Mouse (Mus musculus): ENCODE data around the gene Tmed4.

The Tmed4 gene

DNA sequence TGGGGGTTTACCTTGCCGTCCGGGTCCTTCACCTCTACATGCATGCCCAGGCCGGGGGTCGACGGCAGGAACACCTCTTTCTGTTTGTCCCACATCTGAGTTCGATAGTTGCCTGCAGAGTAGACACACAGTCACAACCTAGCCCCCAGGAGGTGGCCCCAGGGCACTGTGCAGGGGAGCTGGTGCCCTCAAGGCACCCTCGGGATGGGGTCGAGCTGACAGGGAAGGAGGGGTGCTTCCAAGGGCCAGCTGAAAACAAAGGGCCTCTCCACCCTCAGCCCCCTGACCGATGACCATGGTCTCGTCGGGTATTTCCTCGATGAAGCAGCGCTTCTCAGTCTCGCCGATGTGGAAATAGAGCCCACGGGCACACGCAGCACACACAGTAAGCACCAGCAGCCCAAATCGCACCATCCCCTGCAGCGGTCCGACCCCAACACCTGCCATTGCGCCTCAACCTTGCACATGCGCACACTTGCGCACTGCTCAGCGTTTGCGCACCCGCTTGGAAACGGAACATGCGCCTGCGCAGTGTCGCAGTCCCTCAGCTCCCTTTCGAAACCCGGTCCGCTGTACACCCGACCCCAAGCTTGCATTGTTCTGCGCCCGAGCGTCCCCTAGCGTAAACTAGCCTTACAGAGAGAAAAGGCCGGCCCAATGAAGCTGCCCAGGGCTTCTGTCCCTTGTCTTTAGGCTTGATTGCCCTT, at the start of gene Tmed4:
TSS of gene Tmed4 (minus strand) at position 484 of the 707 bp plus-strand sequence.
- peak; percentile 98 to 99 for DNase-seq

DNA sequence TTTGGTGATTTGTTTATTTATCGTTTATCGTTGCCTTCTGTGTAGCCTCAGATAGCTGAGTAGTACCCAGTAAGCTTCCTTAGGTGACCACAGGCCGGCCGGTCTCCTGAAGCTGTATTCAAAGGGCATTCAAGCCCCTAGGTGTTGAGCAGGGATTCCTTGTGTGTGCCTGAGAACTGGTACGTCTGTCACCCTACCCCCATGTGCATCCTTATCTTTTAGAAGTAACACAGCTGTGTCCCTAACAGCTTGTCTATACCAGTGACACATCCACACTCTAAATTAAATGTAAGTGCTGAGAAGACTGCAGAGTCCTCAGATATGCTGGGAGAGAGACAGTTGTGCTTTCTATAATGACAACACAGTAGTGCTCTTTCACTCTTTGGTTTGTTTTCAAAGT, 48.7 kb upstream of the Tmed4 start:
- no peak for DNase-seq

DNA sequence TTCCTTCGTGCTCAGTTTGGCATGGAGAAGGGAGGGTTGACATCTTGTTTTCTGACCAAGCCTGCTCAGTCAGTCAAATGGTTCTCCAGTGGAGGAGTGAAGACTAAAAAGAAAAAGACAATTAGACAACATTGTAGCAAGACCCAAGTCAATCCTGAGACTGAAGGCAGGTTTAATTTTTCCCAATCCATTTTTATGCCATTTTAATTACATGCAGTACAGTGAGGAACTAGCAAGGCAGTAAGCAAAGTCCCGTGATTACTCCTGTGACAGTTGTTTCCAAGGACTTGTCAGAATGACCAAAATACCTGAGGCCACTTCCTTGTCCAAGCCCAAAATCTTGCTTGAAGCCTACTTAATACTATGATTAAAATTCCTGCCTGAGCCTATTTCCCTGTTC, 47.4 kb upstream of the Tmed4 start:
- no peak for DNase-seq

DNA sequence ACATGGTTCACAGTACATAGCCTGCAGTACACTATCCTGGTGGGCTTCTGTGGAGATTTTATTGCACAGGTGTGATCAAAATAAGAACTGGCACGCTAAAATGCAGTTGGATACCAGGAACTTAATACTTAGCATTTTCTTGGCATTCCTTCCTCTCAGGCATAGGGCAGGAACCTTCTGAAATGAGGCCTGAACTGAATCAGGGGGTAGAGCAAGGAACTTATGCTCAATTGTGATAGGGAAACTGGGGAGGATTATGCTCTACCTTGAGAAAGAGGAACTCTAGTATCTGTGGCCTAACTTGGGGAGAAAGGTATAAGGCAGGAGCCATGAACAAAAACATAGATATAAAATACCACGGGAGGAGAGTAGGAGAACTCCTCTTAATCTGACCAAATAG, 44.7 kb upstream of the Tmed4 start:
- DNase-seq = no peak

DNA sequence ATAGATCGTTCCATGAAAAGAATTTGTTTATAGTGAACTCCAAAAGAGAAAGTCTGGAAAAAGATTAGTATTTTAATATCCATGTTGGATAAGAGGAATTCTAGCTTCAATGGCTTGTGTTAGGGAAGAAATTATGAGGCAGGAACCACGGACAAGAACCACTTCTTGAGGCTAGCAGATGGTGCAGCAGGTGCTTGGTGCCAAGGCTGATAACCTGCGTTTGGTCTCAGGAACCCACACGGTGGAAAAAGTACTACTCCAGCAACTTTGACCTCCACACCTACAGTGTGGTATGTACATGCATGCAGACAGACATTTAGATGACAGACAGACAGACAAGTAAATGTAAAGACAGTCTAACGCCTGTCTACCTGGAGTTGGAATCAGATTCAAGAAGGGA, 43.9 kb upstream of the Tmed4 start:
- no peak for DNase-seq

DNA sequence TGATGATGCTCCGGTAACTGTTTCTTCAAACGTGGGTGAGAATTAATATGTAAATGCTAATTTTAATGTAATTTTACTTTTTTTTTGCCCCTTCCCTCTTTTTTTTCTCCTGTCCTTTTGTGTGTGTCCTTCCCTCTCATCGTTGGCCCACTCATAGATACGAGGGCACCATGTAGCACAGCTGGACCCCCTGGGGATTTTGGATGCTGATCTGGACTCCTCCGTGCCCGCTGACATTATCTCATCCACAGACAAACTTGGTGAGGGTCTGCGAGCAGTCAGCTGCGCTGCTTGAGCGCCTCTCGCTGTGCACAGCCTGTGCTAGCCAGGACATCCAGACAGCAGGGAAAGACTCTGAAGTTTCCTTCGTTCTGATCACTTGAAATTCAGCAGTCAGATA, 42.2 kb upstream of the Tmed4 start:
- no peak for DNase-seq

DNA sequence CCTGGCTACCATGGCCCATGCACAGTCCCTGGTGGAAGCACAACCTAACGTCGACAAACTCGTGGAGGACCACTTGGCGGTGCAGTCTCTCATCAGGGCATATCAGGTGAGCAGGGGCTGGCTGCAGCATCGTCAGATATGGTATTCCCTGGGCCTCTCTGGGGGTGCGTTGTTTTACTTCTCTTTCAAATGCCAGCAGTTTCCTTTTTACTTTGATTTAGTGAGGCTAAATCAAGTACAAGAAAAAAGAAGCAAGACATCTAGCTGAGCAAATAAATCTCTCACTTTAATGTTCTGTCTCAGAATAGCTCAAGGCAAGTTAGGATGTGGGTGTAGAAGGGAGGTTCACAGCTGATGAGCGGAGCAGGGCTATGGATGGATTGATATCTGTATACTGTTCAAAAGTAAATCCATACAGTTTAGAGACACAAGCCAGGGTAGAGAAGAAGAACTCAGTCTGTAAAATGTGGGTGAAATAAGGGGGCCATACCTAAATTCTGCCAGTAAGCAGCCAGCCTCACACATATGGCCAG, 39.3 kb upstream of the Tmed4 start:
- no peak for DNase-seq

DNA sequence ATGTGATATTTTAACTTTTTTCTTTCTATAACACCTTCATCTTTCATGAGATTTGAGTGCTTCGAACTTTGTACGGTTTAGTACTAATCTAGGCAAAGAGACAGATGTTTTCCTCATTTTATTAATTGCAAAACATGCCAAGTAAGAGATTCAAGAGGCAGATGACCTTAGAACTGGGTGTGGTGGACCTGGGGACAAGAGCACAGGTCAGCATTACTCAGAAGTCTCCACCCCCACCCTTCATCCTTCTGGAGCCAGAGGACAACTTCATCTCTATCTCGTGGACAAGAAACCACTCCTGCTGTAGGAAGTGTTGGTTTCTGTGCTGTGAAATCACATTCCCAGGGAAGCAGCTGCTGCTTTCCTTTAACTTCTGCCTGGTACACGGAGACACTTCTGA, 33.5 kb upstream of the Tmed4 start:
- no peak for DNase-seq

DNA sequence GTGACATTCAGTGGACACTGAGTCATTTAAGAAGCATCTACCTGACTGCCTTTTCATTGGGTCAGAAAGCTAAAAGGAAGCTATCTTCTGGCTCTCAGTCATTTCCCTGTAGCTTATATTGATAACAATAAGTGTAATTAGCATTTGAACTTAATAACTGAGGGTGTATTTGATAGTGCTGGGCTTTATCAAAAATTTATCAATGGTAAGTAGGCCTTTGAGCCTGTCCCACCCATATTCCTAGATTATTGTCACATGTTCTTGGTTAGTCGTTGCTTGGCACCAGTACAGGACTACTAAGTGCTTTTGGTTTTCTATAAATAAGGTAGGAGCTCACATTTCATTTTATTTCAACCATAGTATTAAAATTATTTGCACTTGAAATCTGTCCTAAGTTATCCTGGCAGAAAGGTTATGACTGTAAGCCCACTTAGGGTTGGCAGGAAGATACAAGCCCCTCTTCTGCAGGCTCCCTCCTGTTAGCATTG, 31.3 kb upstream of the Tmed4 start:
- no peak for DNase-seq

DNA sequence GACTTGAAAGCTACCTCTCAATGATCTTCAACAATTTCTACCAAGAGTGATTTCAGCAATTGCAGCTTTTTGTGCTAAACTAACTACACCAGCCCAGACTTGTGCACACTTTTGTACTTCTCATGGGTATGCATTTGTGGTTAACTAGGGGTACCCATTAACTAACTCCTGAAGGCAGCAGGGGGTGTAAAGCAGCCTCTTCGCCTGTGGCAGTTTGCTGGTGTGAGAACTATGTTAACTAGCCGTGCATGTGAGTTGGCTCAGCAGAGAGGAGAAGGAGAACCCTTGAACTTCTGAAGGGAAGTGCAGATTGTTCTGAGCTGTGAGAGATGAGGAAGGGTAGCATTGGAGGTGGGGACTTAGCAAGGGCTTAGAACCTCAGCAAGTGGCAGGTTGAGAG, 28.1 kb upstream of the Tmed4 start:
- no peak for DNase-seq

DNA sequence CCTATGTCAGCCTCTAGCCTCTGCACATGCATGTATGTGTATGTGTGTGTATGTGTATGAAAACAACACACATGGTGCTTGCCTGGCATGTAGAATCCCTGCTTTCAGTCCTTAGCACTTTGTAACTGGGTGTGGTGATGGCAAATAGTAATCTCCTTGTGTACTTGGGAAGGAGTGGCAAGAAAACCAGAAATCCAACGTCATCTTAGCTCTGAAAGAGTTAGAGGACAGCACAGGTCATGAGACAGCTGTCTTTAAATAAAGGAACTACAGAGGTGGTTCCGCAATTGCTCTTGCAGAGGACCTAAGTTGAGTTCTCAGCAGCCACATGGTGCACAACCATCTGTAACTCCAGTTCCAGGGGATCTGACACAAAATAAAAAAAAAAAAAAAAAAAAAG, 24.8 kb upstream of the Tmed4 start:
- DNase-seq = no peak

DNA sequence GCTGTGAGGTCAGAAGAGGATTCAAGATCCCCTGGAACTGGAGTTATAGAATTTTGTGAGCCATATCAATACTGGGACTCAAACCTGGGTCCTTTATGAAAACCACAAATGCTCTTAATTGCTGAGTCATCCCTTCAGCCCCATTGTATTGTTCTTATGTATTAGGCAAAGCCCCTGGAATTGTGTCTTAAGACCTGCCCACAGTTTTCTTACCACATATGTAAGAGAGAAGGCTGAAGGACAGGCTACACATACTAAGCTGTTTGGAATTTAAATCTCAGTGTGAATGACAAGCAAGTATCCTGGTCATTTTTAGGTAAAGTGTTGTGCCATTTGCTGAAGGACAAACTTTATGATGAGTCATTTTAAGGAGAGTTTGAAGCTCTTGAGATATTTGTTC, 21.4 kb upstream of the Tmed4 start:
- no peak for DNase-seq

DNA sequence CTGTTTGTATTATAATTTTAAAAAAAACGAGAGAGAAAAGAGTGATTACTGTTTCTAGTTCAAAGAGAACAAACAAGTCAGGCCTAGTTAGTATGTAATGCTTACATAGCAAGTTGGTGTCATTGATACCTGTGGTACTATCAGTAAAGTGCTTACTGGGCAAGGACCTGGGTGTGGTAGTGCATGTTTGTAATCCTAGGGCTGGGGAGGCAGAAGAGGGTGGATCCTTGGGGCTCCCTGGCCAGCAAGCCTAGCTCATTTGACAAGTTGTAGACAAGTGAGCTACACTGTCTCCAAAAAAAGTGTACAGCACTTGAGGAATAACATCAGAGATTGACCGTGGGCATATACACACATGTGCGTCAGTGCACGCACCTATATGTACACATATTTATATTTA, 20.0 kb upstream of the Tmed4 start:
- no peak for DNase-seq

DNA sequence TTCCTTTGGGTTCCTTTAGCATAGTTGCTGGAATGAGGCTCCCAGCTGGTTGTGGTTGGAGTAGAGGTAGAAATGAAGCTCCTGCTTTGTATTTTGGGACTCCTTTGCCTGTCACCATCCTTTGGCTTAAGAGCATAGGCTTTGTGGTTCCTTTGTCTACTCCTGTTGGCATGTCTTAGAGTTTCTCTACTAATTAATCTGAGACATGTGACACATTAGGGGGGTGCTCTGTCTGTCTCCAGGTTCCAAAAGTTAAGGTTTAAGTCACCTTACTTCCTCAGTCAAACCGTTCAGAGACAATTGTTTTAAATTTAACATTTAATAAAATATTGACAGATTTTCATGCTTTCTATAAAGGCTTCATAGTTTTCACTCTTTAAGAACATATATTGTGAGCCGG, 18.9 kb upstream of the Tmed4 start:
- DNase-seq = no peak

DNA sequence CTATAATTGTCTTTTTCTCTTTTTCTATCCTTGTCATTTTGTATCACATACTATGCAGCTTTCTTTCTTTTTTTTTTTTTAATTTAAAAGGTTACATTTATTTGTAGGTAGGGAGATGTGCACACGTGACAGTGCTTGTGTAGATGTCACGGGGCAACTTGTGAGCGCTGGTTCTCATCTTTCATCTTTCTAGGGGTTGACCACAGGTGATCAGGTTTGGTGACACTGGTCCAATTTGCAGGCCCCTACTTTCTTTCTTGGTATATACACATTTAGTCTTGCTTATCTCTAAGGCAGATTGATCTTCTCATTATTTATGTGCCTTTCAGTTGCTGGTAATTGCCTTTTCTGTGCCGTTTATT, 18.3 kb upstream of the Tmed4 start:
- no peak for DNase-seq

DNA sequence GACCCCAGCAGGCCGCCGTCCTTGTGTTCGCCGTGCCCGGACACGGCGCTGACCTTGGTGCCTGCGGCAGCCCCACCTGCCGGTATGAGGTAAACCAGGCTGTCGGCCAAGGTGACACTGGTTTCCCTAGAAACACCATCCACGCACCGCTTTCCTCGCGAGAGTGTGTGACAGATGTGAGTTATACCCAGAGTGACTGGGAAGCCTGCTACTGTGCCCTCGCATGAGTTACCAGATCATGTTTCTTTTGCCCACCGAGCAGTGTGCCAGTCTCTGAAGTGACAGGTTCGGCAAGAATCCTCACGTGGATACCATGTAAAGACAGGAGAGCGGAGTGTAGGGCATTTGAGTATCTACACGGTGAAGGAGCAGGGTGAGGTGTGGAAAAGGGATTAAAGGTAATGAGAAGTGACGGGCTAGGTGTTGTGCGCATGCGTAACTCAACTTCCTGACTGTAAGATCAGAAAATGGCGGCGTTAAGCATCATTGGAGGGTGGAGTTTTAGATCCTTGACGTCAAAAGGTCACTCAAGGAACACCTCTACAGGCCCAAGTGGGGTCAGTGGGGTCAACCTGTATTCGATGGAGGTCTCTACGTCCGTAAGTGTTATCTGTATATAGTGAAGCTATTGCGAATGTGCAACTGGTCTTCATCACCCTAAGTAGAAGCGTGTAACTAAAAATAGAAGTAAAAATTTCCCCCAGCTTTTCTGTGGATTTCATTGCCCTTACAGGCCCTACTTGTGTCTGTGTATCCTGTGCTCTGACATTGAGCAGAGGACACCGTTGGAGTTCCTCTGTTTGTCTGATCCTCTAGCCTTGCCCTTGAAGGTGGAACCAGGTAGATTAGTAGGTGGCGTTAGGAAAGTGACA, 17.7 kb upstream of the Tmed4 start:
- peak; percentile 67 to 89 for DNase-seq

DNA sequence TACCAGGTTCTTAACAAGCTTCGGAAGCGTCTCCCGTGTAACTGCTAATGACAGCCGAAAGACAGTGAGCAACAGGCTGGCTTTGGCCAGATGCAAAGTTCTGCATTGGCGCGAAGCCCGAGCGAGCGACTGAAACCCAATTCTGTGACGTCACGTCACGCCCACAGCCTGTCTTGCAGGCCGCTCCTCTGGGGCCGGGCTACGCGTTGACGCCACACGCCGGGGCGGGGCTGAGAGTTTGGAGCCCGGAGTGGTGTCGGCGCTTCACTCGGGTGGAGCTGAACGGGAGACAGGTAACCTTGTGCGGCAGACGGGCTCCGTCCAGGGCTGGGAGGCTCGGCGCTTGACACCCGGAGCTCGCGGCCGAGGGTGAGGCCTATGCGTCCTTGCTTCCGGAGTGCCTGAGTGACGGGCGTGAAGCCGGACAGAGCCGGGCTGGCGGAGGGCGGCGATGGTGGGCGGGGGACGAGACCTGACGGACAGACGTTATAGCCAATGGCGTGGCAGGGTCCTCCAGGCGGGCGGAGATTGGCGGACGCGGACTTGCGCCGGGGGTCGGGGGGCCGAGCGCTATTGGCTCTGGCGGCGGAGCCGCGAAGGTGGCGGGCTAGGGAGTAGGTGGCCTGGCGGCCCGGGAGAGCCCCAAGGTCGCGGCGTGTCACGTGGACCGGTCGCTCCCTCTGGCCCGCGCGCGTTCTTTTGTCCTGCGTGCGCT, 16.9 kb upstream of the Tmed4 start, which contains the start of gene Ogdh:
TSS of gene Ogdh (plus strand) at position 233 of the 715 bp plus-strand sequence.
- peak; percentile 98 to 99 for DNase-seq

DNA sequence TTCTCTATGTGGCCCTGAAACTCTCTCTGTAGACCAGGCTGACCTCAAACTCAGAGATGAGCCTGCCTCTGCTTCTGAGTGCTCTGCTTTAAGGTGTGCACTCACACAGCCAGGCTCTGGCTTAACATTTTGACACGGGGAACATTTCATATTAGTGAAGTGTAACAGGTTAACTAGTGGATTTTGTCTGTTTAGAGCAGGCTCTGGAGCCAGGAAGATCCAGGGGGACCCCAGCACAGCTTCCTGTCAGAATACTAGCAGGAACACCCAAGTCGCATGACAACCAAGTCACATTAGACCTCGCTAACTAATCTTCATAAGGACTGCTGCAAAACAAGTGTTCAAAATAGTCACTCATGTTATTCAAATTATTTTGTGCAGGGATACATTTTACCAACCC, 16.2 kb upstream of the Tmed4 start:
- no peak for DNase-seq

DNA sequence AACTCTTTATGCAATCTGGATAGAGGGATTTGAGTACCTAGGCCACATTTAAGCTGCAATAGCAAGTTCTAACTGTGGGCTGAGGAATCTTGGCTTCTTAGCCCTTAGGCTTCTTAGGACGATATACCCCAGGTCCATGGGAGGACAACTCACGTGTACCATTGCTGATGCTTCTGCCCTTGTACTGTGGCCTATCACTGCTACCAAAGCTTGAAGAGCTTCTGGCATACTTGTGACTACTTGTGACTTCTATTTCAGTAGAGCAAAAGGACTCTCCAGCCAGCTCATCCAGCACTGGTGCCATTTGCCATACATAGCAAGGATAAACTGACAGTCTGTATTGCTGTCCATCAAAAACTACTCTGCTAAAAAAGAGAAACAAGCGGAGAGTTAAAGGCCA, 15.5 kb upstream of the Tmed4 start:
- DNase-seq = no peak

DNA sequence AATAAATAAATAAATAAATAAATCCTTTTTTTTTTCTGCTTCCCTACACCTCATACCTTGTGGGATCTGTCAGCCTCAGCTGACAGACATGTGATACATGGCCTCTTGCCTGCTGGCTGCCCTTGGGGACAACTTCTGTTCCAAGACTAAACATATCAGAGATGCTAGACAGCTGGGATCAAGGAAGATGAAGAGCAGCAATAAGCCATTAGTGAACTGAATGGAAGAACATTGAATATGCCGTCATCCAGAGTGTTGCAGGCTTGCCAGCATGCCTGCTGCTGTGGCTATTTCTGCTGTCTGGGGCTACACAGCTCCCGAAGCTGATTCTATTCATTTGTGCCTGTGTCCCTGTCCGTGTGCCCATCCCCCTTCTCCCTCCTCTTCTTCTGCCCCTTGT, 8.3 kb upstream of the Tmed4 start:
- DNase-seq = peak in 1 of 2 experiments; percentile 42

DNA sequence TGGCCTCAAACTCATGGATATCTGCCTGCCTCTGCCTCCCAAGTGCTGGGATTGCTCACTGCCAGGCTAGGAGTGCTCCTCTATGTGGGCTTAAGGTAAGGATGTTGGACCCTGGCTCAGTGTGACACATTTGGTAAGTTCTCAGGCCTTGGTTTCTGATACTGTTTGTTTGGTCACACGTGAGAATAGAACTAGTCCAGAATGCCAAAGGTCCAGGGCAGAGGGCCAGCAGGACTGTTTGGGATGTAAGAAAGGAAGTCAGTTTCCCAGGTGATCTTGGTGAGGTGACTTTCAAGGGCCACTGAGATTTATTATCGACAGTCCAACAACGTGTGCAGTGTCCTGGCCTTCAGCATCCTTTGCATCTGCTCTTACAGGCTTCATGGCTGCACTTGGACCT, 1.8 kb upstream of the Tmed4 start:
- DNase-seq = no peak

DNA sequence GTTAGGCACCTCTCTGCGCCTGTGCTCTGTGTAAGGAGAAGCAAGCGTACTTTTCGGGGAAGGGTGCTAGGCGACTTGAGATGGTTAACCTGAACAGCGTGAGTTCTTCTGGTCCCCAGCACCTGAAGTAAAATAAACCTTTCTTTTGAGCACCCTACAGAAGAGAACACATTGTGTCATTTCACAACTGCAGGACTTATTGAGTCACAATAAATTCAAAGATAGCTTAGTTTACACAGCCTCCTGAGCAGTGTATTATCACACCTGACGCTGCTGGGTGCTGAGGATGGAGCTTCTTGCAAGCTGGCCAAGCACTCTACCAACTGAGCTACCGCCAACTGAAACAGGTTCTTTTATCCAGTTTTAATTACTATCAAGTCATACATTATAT, 419 bp upstream of the Tmed4 start:
- no peak for DNase-seq

DNA sequence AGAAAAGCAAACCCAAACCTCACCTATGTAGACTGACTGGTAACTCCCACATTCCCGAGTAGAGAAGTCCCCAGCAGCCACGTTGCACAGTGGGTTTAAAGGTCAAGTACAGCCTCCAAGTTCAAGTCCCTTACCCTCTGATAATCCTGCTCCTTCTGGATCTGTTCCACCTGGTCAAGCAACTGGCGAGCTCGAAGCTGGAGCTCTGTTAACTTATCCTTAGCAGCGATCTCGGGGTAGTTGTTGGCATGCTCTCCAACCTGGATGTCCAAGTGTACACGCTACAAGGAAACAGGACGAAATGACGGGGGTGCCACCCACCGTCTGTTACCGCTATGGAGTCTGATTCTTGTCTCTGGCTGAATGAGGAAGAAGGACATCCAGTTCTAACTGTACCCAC, 1.1 kb downstream of the Tmed4 start:
- no peak for DNase-seq

All from lung, adult 18-20 months (tissue).